Mouse (Mus musculus) CD8-positive naive resting alpha-beta T cell, adult 57 days (primary cell): ENCODE measurements around the gene Cldn13. TPM values are rescaled to one million over a fixed set of nuclear protein-coding genes. Genes with fewer than 3 reads are reported as not detected.

ENCODE experiments used
- total RNA-seq: library from RNA; stranded (reverse); gene quantifications from one replicate; pipeline ENCODE4 v1.2.4, GENCODE M21; 2023

The Cldn13 gene
- not detected for total RNA-seq

DNA sequence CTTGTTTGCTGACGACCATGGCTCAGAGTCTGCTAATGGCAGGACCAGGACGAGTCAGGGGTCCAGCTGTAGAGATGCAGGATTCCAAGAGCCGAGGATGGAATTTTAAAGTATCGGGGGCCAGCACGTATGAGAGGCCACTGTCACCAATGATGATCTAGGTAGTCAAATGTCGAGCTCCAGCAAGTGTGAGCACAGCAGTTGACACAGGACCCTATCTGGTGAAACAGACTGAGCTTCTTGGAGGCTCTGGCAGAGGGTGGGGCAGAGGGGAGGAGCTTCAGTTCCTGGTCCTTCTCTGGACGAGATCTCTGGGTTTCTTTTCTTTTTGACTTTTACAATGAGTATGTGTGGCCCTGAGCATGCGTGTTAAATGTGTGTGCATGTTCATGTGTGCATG lies at the start of gene Cldn13:
TSS of gene Cldn13 (minus strand) at position 216 of the 400 bp plus-strand sequence.

DNA sequence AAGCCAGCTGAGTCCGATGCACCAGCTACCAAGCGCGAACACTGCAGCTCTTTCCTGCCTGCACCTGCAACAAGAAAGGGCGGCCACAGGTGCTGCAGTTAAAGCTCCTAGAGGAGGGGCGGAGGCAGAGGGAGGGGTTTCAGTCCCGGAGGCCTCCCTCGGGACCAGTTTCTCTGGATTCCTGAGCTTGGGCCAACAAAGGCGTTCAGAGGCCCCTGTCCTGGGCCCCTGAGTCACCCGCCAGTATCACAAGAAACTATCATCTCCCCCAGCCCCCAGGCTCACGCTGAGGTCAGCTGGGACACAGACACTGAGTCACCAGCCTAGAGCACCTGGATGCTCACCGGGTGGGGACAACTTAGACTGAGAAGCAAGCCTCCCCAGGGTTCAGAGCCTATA lies 31.5 kb upstream of the Cldn13 start, which contains the start of gene Cldn4:
TSS of gene Cldn4 (minus strand) at position 78 of the 399 bp plus-strand sequence.

DNA sequence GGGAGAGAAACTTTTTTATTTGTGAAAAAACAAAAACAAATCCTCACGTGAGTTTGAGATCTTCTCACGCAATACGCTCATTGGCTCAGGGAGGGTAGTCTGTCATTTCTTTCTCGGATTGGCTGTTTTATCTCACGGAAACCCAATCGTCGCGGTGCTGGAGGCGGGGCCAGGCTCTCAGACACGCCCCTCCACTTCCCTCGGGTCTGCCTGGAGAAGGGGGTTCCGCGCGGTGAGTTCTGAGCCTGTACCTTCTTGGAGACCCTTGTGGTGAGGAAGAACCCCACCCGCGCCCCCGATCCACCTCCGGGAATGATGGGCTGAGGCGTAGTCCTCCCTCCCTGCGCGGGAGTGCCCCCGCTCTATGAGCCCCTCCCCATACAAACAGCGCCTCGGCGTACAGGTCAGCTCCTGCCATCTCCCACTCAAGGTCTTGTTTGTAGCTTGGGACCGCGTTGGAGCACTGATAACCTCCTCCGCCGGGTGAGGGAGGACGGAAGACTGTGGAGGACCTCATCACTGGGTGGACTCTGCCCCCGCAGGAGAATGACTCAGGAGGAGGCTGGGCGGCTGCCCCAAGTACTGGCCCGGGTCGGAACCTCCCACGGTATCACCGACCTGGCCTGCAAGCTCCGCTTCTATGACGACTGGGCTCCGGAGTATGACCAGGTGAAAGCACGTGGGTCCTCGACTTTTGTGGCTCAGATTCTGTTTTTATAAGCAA lies 17.0 kb upstream of the Cldn13 start, which contains the start of gene Mettl27:
TSS of gene Mettl27 (plus strand) at position 190 of the 724 bp plus-strand sequence.

DNA sequence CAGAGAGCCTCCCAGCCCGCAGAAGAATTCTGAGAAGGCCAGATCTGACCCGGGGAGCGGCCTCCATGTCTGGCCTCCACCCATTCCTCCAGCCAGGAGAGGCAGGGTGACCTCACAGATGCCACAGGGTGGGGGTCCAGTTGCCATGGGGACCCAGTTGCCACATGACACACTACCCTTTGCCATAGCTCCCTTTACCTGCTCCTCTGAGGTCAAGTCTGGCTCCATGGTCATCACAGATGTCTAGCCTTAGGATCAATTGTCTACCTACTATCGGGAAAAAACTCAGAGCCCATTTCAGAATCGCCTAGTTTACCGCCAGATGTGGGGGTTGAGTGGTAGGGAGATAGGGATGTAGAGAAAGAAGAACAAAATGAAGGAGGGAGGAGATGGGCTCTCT lies 8.7 kb downstream of the Cldn13 start, which contains the start of gene Tmem270:
TSS of gene Tmem270 (minus strand) at position 101 of the 400 bp plus-strand sequence.

Other genes starting within 250 kb of the Cldn13 start
- gene Limk1, start 226.9 kb downstream of the Cldn13 start, total RNA-seq: 28.9 TPM
- gene Eln, start 168.2 kb downstream of the Cldn13 start, total RNA-seq: not detected
- gene Tmem270, start 8.8 kb downstream of the Cldn13 start, total RNA-seq: not detected
- gene Mettl27, start 16.8 kb upstream of the Cldn13 start, total RNA-seq: 15.5 TPM
- not detected for gene Cldn4, start 31.4 kb upstream of the Cldn13 start, total RNA-seq
- not detected for gene Cldn3, start 70.7 kb upstream of the Cldn13 start, total RNA-seq
- gene Abhd11, start 93.6 kb upstream of the Cldn13 start, total RNA-seq: 47.0 TPM
- gene Stx1a, start 108.0 kb upstream of the Cldn13 start, total RNA-seq: 74.2 TPM
- gene Dnajc30, start 148.7 kb upstream of the Cldn13 start, total RNA-seq: 18.1 TPM
- gene Bud23, start 149.4 kb upstream of the Cldn13 start, total RNA-seq: 66.8 TPM
- not detected for gene Vps37d, start 162.7 kb upstream of the Cldn13 start, total RNA-seq
- gene Mlxipl, start 174.4 kb upstream of the Cldn13 start, total RNA-seq: not detected
- gene Tbl2, start 234.1 kb upstream of the Cldn13 start, total RNA-seq: 14.1 TPM